Mouse (Mus musculus) telencephalon, adult 2 months (tissue): ENCODE measurements around the gene Cpsf6.
A peak's percentile ranks its signal among the peaks of the same experiment; 100 is the strongest.

Source experiments
- DNase-seq: peaks from one replicate; pipeline ENCODE4 v3.0.0-alpha.2; 2011; ENCODE audit warnings: low read depth, low spot score

Cpsf6 gene

GRCm38 (mm10) chr10:117379908-117380307 lies at the start of gene Cpsf6:
TSS of gene Cpsf6 (minus strand) at chr10:117380015.
- no peak for DNase-seq

GRCm38 (mm10) chr10:117426615-117426969 lies 46.8 kb upstream of the Cpsf6 start:
- no peak for DNase-seq

GRCm38 (mm10) chr10:117425907-117426614 lies 46.2 kb upstream of the Cpsf6 start:
- DNase-seq = no peak

GRCm38 (mm10) chr10:117425013-117425412 lies 45.2 kb upstream of the Cpsf6 start:
- no peak for DNase-seq

GRCm38 (mm10) chr10:117424146-117424905 lies 44.5 kb upstream of the Cpsf6 start:
- DNase-seq = no peak

- no peak for DNase-seq
Measured at GRCm38 (mm10) chr10:117423025-117424002, 43.5 kb upstream of the Cpsf6 start.

- no peak for DNase-seq
Measured at GRCm38 (mm10) chr10:117422174-117422808, 42.5 kb upstream of the Cpsf6 start.

GRCm38 (mm10) chr10:117421283-117422107 lies 41.7 kb upstream of the Cpsf6 start:
- no peak for DNase-seq

GRCm38 (mm10) chr10:117420502-117421282 lies 40.9 kb upstream of the Cpsf6 start:
- DNase-seq = no peak

- no peak for DNase-seq
Measured at GRCm38 (mm10) chr10:117419577-117420290, 39.9 kb upstream of the Cpsf6 start.

- no peak for DNase-seq
Measured at GRCm38 (mm10) chr10:117418668-117419237, 38.9 kb upstream of the Cpsf6 start.

GRCm38 (mm10) chr10:117417772-117418667 lies 38.2 kb upstream of the Cpsf6 start:
- peak; percentile 77 for DNase-seq

- DNase-seq = no peak
Measured at GRCm38 (mm10) chr10:117417470-117417767, 37.6 kb upstream of the Cpsf6 start.

- no peak for DNase-seq
Measured at GRCm38 (mm10) chr10:117416636-117417469, 37.0 kb upstream of the Cpsf6 start.

- no peak for DNase-seq
Measured at GRCm38 (mm10) chr10:117416095-117416494, 36.3 kb upstream of the Cpsf6 start.

- no peak for DNase-seq
Measured at GRCm38 (mm10) chr10:117415364-117416057, 35.7 kb upstream of the Cpsf6 start.
